Mouse (Mus musculus) hindbrain, postnatal 0 days (tissue): ENCODE results near the gene Pgghg. TPM values are rescaled to one million over a fixed set of nuclear protein-coding genes. Genes with fewer than 3 reads are reported as not detected.
A peak's percentile ranks its signal among the peaks of the same experiment; 100 is the strongest.

ENCODE experiments used
- ATAC-seq: fragments of 200-750 bp; cut with Nextera tagmentation; 2 replicates; pipeline ENCODE4 v1.8.0; 2017; ENCODE audit warnings: mild to moderate bottlenecking, moderate TSS enrichment, moderate library complexity
- DNase-seq: peaks from one replicate; pipeline ENCODE4 v3.0.0-alpha.2; 2015; ENCODE audit warnings: low spot score
- H3K27ac ChIP-seq: fragments of 300-500 bp; sonication (generic); 2 replicates; pipeline ENCODE4 v1.5.1; 2014; ENCODE audit warnings: mild to moderate bottlenecking
- H3K27me3 ChIP-seq: fragments of 300-500 bp; sonication (generic); 2 replicates; pipeline ENCODE4 v1.6.1; 2014; ENCODE audit warnings: low read length, mixed read lengths; ENCODE audit not compliant: insufficient read depth
- H3K36me3 ChIP-seq: fragments of 300-500 bp; sonication (generic); 2 replicates; pipeline ENCODE4 v1.6.1; 2014; ENCODE audit warnings: low read length, mixed read lengths; ENCODE audit not compliant: insufficient read depth
- H3K4me1 ChIP-seq: fragments of 300-500 bp; sonication (generic); 2 replicates; pipeline ENCODE4 v1.6.1; 2014; ENCODE audit warnings: antibody characterized with exemption, low read length, mixed read lengths; ENCODE audit not compliant: insufficient read depth
- H3K4me2 ChIP-seq: fragments of 300-500 bp; sonication (generic); 2 replicates; pipeline ENCODE4 v1.6.1; 2014; ENCODE audit warnings: low read depth, mild to moderate bottlenecking, low read length, moderate library complexity, mixed read lengths
- H3K4me3 ChIP-seq: fragments of 300-500 bp; sonication (generic); 2 replicates; pipeline ENCODE4 v1.5.1; 2014; ENCODE audit warnings: low read length
- H3K9ac ChIP-seq: fragments of 300-500 bp; sonication (generic); replicated peaks from 2 replicates; pipeline ENCODE4 v1.6.1; 2014; ENCODE audit warnings: mild to moderate bottlenecking, low read length, moderate library complexity, mixed read lengths
- H3K9me3 ChIP-seq: fragments of 300-500 bp; sonication (generic); 2 replicates; pipeline ENCODE4 v1.6.1; 2016; ENCODE audit warnings: low read length, mixed read lengths
- CTCF ChIP-seq: IDR thresholded peaks from 2 replicates; pipeline ENCODE4 v1.5.1; 2016; ENCODE audit warnings: antibody characterized with exemption, control low read depth, low read depth
- WGBS: fragments of 180-500 bp; shearing (Covaris S2); extraction: QIAGEN DNeasy Blood & Tissue Kit; methylation state at CpG from one replicate; pipeline ENCODE4 v1.1.7; 2014; 5-methylcytosine and 5-hydroxymethylcytosine counted together
- polyA plus RNA-seq: library from polyadenylated mRNA; unstranded; fragments of >200 nt; fragmentation: Nextera tagmentation; extraction: Ambion mirVana; gene quantifications from 2 replicates; pipeline ENCODE4 v1.2.1, GENCODE M21; 2015
- total RNA-seq: library from RNA; depleted of rRNA; stranded (reverse); fragments of >200 nt; gene quantifications from 2 replicates; pipeline ENCODE4 v1.2.3, GENCODE M21; 2014

Pgghg gene
- total and polyA plus RNA-seq, 2 experiments from 2014 or later: 6.7 to 16.3 TPM

DNA sequence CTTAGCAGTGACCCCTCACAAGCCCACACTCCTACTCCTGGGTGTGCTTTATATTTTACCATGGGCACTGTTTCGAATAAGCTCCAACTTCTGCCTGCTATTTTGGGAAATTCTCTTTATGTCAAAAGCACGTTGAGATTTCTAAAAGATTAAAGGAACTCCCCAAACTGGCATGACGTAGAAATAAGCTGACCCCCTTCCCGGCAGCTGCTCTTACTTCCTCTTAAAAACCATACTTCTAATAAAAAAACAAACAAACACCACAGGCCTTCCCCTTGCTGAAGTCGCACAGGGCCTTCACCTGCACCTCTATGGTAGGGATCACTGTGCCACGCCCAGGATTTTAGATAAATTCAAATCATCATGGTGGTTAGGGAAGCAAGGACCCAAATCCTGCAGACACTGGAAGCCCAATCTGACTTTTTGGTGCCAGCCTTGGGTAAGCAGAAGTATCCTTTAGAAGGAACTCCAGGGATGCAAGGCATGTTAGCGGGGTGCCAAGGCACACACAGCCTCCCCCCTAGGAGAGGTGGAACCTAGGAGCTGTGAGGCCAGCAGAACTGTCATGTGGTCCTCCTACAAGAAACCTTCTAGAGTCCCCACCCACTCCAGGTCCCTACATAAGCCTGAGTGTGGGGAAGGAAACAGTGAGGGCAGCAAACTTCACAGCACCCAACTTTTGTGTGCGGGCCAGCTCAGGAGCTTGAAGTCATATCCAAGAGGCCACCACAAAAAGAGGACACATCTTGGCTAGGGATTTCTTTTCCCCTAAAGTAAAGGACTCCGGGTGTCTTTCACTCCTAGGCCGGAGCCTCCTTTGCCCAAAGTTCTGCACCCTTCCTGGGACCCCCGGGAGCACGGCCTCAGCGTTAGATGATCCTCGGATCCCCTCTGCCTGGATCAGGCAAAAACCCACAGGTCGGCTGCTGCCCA lies 12.9 kb downstream of the Pgghg start:
- Histone ChIP-seq H3K36me3 (no peaks in the 10 kb centered on the region), H3K4me3 (no peak overlapping the region), H3K27ac (no peak overlapping the region), H3K9me3 (no peaks in the 10 kb centered on the region), H3K9ac (no peak overlapping the region), H3K4me2 (peak overlapping the region; percentile 61), H3K4me1 (peaks cover 4% of the 10 kb centered on the region; the same call in 1 of the 2 replicates), H3K27me3 (no peaks in the 10 kb centered on the region)
- 68% methylated on average over 15 of the region's 15 CpGs for WGBS
- DNase-seq (no peak), ATAC-seq (no peak)
- no peak for TF ChIP-seq CTCF

DNA sequence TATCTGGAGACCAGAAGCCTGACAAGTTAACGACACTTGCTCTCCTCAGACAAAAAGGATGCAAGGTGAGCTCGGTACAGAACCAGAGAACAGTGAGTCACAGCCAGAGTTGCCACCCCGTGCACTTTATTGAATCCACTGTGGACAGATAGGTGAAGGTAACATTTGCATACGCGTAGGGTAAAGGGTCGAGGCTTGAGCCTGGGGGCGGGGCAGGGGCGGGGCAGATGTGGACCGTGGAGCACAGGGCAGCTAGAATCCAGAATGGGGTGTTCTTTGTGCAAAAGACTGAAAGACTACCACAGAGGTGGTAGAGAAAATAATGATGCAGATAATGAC lies 13.5 kb downstream of the Pgghg start:
- Histone ChIP-seq H3K4me1 (peaks cover 4% of the 10 kb centered on the region; the same call in 1 of the 2 replicates), H3K27me3 (no peaks in the 10 kb centered on the region), H3K4me3 (peak overlapping the region; percentile 32; the same call in 1 of the 2 replicates), H3K9ac (no peak overlapping the region), H3K36me3 (no peaks in the 10 kb centered on the region), H3K27ac (no peak overlapping the region), H3K9me3 (no peaks in the 10 kb centered on the region), H3K4me2 (peak overlapping the region; percentile 61)
- 18% methylated on average over 9 of the region's 9 CpGs for WGBS
- ATAC-seq (no peak), DNase-seq (no peak)
- no peak for TF ChIP-seq CTCF

DNA sequence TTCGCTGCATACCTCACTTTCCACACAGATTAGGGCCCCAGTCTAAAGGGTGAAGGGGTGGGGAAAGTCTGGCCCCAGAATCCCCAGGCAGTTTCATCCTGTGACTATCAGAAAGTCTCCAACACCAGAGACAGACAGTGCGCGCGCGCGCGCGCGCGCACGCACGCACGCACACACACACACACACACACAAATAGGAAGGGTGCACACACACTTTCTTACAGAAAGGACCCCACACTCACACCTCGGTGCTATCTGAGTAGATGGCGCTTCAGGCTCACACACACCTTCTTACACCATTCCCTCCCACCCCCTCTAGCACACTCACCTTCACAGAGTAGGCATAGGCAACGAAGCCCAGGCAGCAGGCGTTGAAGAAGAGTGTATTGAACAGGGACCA lies 14.2 kb downstream of the Pgghg start:
- Histone ChIP-seq H3K4me3 (peak overlapping the region; percentile 32), H3K4me1 (peaks cover 4% of the 10 kb centered on the region; the same call in 1 of the 2 replicates), H3K9me3 (no peaks in the 10 kb centered on the region), H3K27me3 (no peaks in the 10 kb centered on the region), H3K36me3 (no peaks in the 10 kb centered on the region), H3K4me2 (peak overlapping the region; percentile 61), H3K27ac (no peak overlapping the region), H3K9ac (0 out of 2 replicates have a peak overlapping the region, but pooled peaks have one; percentile 37)
- TF ChIP-seq CTCF: no peak
- DNase-seq: peak; percentile 45
- WGBS: 20% methylated on average over 17 of the region's 17 CpGs
- peak; percentile 41; the same call in 1 of the 2 replicates for ATAC-seq

DNA sequence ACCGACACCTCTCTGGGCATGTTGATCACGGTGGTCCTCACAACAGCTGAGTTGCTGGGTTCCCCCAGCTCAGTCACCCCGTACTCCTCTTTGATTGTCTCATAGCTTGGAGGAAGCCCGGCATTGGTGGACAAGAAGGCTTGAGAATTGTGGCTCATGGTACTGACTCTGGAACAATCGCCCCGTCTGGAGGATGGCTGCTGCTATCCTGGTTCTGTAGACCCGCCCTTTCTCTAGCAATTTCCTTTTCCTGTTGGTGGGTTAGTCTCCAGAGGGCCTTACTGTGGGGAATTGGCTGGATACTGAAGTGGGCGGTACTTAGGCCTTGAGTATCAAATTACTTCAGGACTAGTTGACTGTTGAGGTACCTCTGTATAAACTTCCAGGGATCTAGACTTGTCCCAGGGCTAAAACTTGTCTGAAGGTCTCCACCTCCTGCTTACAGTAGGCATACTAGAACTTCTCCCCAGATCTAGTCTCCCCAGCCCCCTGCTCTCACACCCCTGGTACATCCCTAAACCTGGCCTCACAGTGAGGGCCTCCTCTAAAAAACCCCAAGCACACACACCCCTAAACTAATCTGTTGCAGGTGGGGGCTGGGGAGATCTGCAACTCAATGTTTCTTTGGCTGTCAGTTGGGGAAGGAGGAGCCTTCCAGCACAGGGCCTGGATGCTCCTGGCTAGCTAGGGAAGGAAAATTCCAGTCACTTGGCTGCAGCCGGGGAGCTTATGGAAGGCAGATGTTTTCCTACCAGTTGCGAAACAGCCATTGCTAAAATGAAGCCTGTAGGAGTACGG lies 14.8 kb downstream of the Pgghg start, which contains the start of the genes Gm45717 and Ifitm2:
Gene Gm45717, minus strand, starts transcription at position 180 of the 798 bp plus-strand sequence.
Gene Ifitm2, minus strand, starts transcription at position 230 of the 798 bp plus-strand sequence.
- Histone ChIP-seq H3K27ac (peak within 1 kb of the TSS; percentile 27; the same call in 1 of the 2 replicates), H3K9me3 (no peaks in the 10 kb centered on the region), H3K9ac (0 out of 2 replicates have a peak within 1 kb of the TSS, but pooled peaks have one; percentile 37), H3K4me2 (peak within 1 kb of the TSS; percentile 61), H3K36me3 (no peaks in the 10 kb centered on the region), H3K4me3 (peak within 1 kb of the TSS; percentile 32), H3K27me3 (no peaks in the 10 kb centered on the region), H3K4me1 (peaks cover 3% of the 10 kb centered on the region; the same call in 1 of the 2 replicates)
- TF ChIP-seq CTCF: no peak
- ATAC-seq (peak; percentile 83), DNase-seq (peak; percentile 64)
- WGBS: 21% methylated on average over 11 of the region's 11 CpGs

DNA sequence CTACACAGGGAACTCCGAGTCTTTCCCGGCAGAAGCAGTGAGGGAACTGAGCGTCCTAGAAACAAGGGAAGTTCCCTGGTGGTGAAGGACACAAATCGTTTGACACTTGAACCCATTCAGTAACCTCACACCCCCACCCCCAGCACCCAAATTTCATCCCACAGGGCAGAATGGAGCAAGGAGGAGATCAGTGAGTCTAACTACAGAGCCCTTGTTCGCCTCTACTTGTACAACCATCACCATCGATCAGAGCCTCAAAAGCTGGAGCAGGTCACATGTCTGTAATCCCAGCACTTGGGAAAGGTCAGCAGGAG lies 15.3 kb downstream of the Pgghg start:
- no peaks in the 10 kb centered on the region for H3K9me3 ChIP-seq
- no peaks in the 10 kb centered on the region for H3K27me3 ChIP-seq
- no peaks in the 10 kb centered on the region; the same call in 1 of the 2 replicates for H3K4me1 ChIP-seq
- DNase-seq (no peak), ATAC-seq (no peak)
- no peaks in the 10 kb centered on the region for H3K36me3 ChIP-seq
- TF ChIP-seq CTCF: no peak
- H3K4me3 ChIP-seq: no peak overlapping the region
- no peak overlapping the region for H3K9ac ChIP-seq
- WGBS: 55% methylated on average over 6 of the region's 6 CpGs
- no peak overlapping the region for H3K27ac ChIP-seq
- H3K4me2 ChIP-seq: no peak overlapping the region

DNA sequence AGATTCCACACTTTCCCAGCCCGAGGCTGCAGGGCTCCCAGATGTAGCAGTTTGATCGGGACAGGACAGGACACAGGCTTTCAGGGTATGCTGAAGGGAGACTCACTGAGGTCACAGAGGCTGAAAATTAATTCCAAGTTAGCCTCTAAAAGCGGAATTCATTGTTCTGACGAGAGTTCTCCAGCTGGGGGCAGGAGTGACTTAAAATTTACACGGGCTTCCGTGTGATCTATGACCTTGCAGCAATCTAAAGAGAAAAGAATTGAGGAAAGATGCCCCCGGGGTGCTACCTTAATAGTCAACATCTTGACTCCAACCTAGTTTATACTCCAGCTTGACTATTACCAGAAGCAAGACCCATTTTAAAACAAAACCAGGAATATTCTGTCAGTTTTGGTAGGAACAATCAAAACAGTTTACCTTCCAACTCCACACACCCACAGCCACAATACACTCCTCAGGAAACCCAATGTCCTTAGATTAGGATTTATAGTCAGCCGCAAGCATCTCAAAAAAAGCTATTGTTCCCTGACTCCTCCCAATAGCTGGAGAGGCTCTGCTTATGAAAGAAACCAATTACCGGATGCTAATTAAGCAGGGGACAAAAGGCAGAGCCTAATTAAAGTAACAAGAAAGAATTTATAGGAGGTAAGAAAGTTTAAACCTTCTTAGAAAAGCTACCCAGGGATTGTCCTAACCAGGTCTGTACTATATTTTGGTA lies 18.1 kb downstream of the Pgghg start:
- Histone ChIP-seq H3K4me3 (no peak overlapping the region), H3K4me2 (no peak overlapping the region), H3K36me3 (no peaks in the 10 kb centered on the region), H3K9ac (no peak overlapping the region), H3K4me1 (no peaks in the 10 kb centered on the region; the same call in 1 of the 2 replicates), H3K27ac (no peak overlapping the region), H3K27me3 (no peaks in the 10 kb centered on the region), H3K9me3 (no peaks in the 10 kb centered on the region)
- peak; percentile 71 for DNase-seq
- TF ChIP-seq CTCF: peak; percentile 60
- 7% methylated on average over 9 of the region's 9 CpGs for WGBS
- no peak for ATAC-seq
